Mouse (Mus musculus) lung, postnatal 25 days (tissue): Measurements from ENCODE around the gene S100a10.
A peak's percentile ranks its signal among the peaks of the same experiment; 100 is the strongest.

ENCODE experiments used
- DNase-seq: peaks from one replicate; pipeline ENCODE4 v3.0.0; 2022; ENCODE audit warnings: low spot score

The S100a10 gene

DNA sequence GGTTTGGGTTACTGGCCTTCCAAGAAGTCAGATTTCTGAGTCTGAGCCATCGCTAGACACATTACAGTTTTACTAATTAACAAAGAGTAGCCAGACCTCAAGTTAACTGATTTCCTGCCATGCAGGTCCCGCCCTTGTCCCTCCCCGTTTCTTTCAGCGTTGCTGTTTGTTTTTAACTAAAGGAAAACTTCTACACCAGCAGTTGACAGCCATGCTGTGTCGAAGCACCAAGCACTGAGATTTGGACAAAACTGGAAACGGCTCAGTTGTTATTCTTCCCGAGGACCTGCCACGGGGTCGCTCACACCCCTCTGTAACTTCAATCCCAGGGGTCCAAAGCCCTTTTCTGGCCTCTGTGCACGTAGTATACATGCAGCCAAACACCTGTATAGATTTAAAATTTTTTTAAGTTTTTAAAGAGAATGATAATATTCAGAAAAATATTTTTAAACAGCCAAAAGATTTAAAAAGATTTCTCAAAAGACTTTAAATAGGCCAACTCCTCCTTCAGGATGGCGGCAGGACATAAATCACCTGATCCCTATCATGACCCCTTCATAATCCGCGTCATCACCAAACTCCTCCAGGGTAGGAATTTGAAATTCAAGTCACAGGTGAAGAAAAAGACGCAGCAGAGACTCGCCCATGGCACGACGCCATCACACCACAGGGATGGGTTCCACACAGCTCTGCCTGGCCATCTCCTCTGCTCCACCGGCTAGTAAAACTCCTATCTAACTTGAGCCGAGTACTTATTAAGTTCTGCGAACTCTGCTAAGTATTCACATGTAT is 6.9 kb upstream of the S100a10 start:
- no peak for DNase-seq

- DNase-seq: no peak
Observed at GRCm38 (mm10) chr3:93548541-93549266, 6.2 kb upstream of the S100a10 start.

DNA sequence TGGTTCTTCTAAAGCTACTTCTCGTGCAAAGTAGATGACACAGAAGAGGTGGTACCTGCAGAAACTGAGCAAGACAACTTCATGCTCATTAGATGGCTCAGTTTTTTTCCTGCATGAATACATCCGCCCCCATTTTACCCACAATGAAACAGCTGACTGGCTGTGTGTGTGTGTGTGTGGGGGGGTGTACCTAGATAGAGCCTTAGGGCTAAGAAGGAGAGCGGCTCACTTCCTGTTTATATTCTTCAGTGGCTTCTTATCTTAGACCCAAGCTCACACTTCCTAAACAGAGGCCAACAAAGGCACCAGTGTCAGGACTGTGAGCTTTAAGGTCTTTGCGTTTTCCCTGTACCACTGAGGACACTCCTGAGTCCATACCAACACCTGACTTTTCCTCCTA is 4.9 kb upstream of the S100a10 start:
- DNase-seq: peak; percentile 68

DNA sequence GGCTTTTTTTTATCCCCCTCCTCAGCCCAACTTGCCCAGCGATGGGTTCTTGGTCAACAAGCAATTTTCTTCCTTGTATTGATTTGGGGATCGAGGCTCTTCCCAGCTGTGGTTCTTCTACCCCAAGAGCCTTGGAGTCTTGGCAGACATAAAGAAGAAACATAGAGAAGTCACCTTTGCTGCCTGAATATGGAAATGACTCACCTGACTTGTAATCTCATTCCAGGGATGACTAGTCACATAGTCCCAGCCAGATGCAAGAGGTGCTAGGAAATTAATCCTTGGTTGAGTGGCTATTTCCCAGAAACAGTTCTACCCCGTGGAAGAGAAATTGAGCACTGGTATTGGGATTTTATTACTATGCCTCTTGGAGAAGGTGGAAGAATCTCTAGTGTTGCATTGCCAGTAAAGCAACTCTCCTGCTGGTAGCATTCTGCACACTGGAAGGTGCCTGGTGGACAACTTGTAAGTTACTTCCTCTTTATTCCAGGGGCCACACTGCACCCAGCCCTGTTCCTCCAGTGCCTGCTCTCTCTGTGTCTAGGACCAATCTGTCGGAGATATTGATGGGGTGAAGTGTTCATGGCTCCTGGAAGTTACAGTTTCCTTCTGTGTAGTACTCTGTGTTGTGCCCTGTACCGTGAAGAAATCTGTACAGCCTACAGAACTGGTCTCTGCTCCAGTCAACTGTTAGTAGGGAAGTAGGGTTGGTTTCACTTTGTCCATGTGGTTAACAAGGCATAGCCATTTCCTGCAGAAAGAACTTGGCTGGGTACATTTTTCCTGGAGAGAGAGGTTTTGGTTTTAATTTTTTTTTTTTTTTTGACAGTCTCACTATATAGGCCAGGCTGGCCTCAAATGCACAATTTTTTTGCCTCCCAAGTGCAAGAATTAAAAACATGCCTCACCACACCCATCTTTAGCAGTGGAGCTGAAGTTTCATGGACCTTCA is 2.7 kb upstream of the S100a10 start:
- no peak for DNase-seq

GRCm38 (mm10) chr3:93553311-93553710 is 1.6 kb upstream of the S100a10 start:
- no peak for DNase-seq

DNA sequence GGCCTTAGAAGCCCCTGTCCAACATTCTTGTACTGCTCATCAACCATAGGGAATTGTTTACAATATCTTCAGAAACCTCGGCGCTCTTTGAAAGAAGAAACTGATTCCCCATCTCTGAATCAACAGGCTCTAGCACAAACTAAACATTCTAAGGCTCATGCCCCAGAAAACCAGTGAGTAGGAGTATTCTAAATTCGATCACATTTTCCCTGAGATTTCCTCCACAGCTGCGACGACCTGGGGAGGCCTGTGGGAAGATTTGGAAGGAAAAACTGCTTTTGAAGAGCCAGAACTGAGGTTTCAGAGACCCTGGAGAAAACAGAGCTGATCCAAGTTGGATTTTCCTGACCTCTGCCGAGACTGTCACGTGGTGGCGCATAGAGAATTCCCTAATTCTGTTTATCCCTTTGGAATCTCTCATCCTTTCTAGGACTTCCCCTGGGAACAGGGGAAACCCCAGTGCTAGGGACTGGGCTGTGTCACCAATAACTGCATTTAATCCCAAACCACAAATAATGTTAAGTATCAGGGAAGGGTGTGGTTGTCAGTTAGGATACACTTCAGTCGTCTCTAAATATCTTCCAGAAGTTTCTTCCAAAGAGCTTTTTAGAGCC is 1.0 kb upstream of the S100a10 start:
- DNase-seq: no peak

- no peak for DNase-seq
Observed at GRCm38 (mm10) chr3:93554379-93554980, 400 bp upstream of the S100a10 start.

DNA sequence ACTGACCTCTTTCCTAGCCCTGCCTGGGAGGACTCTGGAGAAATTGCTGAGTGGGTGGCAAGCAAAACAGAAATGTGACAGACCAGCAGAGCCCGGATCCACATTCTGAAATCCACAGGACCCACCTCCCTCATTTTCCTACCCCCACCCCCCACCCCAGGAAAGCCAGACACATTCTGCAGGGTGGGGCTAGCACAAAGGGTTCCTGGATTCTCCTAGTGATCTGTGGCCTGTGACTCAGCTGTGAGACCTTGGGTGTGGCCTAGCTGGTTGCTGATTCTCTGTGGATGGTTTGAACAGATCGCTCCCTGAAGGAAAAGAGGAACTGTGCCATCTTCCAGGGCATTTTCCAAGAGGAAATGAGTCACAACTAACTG is 986 bp downstream of the S100a10 start:
- DNase-seq: peak; percentile 80

DNA sequence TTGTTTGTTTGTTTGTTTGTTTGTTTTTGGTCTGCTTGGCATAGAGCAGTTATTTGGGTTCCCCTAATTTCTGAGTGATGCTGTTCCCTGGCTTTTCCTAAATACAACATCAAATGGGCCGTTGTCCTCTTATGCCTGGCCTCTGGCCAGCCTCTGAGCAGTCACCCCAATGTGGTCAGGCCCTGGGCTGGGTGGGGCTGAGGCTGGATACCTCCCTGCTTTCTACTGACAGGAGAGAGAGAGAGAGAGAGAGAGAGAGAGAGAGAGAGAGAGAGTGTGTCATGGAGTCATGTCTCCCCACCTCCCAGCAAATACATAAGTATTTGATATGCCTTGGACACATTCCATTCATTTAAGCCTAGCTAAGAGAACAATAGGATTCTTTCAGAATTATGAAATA is 1.7 kb downstream of the S100a10 start:
- DNase-seq: no peak

DNA sequence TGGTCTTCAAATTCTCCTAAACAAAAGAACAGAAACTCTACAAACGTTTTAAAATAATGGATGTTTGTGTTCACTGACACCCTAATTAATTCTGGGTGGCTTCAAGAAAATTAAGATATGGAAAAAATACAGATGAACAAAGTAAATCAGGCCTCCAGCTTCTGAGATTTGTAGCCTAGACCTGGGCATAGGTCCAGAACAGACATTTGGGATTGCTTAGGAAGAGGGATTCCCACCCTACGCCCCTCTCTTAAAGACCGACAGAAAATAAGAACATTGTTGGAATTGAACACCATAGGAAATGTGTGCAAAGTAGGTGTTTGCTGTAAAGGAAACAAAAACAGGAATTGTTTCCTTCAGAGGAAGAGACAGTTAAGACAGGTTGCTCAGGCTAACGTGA is 2.6 kb downstream of the S100a10 start:
- DNase-seq: no peak

GRCm38 (mm10) chr3:93559961-93560360 is 5.1 kb downstream of the S100a10 start:
- DNase-seq: no peak

GRCm38 (mm10) chr3:93562372-93562771 is 7.5 kb downstream of the S100a10 start:
- no peak for DNase-seq

DNA sequence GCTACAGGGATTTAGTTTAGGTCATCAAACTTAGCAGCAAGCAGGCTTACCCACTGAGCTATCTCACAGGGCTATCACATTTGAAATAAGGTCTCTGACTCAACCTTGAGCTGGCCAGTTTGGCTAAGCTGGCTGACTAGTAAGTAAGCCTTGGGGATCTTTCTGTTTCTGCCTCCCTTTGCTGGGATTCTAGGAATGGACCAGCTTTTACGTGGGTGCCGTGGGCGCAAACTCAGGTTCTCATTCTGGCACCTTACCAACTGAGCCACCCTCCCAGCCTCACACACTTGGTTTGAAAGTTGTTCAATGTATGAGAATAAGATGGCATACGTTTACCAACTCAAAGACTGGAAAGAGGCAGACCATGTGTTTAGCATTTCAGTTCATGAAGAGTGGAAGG is 8.3 kb downstream of the S100a10 start:
- DNase-seq: no peak

GRCm38 (mm10) chr3:93566892-93567291 is 12.0 kb downstream of the S100a10 start:
- no peak for DNase-seq

DNA sequence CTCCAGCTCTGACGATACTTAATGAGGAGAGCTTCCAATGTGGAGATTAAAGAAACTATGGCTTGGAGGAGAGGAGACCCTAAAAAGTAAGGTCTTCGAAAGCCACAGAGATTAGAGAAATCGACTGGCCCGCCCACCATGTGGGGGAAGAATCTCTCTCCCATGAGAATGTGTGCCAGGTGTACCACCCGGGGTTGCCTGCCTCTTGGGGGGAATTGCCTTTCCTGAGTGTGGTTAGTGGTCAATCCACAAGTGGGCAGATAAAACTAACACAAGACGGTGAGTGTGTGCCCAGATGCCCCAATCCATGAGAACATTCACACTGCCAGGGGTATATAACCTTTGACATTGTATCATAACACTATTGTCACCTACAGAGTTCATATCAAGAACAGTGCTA is 12.8 kb downstream of the S100a10 start:
- no peak for DNase-seq

GRCm38 (mm10) chr3:93568428-93569040 is 13.7 kb downstream of the S100a10 start:
- peak; percentile 87 for DNase-seq

- no peak for DNase-seq
Observed at GRCm38 (mm10) chr3:93569046-93569445, 14.2 kb downstream of the S100a10 start.

DNA sequence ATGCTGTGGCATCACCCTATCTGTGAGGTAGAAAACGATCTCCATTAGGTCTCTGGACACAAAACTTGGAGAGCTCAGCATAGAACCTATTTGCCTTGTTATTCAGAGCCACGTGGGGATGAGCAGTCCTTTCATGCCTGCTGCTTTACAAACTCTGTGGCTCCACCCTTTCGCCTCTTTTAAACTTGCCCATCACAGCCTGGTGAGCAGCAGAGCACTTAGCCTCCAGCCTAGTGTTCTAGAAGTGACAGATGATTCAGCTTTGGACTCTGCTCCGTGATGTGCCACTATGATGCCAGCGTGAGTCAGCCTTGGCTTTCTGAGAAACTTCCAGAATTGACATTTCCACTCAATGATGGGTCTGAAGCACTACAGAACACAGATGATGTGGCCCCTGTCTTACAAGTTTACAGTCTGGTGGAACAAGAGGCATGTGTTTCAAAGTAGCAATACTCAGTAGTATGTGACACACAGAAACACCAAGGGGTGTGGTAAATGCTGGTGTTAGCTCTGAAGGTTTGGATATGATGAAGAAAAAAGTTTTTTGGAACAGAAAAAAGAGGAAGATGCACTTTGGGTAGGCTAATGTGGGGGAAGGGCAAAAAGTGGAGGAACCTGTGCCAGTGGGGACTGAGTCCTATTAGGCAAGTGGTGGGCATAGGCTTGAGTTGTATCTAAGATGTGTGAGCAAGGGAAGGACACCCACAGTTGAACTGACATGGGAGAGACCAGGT is 17.3 kb downstream of the S100a10 start:
- DNase-seq: no peak

DNA sequence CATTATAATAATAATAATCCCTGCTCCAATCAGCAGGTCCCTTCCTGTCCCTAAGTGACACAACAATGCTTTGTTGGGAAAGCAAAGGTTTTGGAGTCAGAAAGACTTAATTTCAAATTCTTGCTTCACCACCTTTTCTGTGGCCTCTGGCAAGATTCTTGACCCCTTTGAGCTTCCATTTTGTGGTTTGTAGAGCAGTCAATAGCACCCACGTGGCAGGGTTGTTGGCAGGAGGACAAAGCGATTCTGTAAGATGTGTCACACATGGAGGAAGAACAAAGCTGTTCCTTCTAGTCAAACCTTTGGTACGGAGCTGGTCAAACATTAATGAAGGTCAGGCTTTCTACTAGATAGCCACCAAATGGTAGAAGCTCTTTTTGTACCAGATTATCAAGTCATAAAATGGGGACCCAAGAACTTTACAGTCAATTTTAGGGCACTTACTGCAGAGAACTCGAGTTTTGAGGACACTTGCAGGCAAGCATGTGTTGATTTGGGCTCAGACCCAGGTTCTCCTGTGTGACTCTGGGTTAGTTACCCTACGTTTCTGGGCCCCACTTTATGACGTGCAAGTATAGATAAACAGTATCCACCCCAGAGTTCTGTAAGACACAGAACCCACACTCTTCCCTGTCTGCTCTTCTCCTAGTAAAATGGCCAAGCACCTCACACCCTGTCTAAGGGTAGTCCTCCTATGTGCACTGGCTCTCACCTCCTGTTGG is 24.6 kb downstream of the S100a10 start:
- DNase-seq: peak; percentile 78

GRCm38 (mm10) chr3:93580039-93580403 is 25.1 kb downstream of the S100a10 start:
- no peak for DNase-seq
